Mouse (Mus musculus) embryo, embryonic 11.5 days (tissue): Measurements from ENCODE around the gene Oard1.

Source experiments
- DNase-seq: peaks from one replicate; pipeline ENCODE4 v3.0.0-alpha.2; 2012; ENCODE audit warnings: low read depth, low spot score

The Oard1 gene

GRCm38 (mm10) chr17:48408526-48409291, 1.1 kb upstream of the Oard1 start:
- DNase-seq = peak; percentile 40

- DNase-seq = peak; percentile 27
Observed at GRCm38 (mm10) chr17:48410299-48410785, 528 bp downstream of the Oard1 start.

GRCm38 (mm10) chr17:48411241-48411640, 1.4 kb downstream of the Oard1 start:
- no peak for DNase-seq

DNA sequence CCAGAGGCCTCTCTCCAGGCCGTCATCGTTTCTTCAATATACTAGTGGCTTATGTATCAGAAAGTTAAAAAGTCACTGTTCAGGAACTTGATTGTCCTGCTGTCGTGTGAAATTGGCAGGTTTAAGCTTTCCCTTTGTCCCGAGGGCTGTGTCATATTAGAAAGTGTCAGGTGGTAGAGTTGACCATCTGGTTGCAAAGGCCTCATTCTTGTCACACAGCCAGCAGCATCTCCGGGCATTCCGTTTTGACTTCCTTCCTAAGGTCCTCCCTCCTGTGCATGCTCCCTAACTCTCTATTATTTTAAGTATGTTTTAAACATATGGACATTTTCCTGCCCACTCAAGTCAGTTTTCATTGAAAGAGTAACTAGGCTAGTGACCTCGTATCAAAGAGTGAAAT, 6.2 kb downstream of the Oard1 start:
- no peak for DNase-seq

- peak; percentile 36 for DNase-seq
Observed at GRCm38 (mm10) chr17:48416425-48417195, 6.8 kb downstream of the Oard1 start.

DNA sequence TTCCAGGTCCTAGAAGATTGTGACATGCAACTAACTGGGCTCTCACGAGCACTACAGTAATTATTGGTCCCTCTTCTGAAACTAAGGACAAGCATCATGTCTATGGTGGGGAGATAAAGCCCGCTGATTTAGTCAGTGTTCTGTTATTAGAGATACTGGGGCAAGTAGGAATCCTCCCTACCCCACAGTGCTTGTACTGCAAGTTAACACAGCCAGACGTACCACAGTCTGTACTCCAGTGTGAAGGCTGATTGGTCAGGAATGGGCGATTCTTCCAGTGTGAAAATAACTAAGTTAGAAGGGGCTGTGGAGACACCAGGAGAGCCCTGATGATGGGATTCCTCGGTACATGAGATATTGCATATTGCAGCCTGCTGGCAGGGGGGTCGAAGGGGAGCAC, 7.7 kb downstream of the Oard1 start:
- DNase-seq = no peak

DNA sequence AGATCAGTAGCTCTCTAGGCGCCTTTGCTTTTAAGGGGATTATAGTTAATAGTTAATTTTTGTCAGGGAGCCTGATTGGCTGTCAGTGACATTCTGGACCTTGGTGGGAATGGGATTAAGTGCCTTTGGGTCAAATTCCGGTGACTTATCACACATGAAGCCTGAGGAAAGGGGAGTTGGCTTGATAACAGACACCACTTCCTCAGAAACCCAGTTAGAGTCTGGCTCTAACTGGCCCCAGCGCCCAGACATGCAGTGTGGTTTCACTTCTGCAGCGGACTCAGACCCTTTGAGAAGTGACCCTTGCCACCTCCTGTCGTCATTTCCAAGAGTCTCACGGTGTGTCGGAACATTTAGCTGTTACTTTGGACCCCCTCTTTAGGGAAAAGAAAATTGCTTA, 8.4 kb downstream of the Oard1 start:
- no peak for DNase-seq

DNA sequence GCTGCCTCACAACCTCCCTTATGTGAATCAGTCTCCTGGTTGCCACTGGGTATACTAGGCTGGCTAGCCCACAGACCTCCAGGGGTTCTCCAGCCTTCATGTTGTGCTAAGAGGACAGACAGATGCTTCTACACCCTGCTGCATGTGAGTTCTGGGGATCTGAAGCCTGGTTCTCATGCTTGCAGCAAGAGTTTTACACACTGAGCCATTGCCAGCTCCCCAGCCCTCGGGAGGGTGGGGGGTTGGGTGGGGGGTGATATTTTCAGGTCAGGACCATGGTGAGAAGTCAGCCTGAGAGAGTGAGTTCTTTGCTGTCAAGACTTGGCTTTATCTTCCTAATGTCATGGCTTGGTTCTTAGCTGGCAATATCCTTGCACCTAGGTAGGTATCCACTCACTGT, 9.0 kb downstream of the Oard1 start:
- no peak for DNase-seq

DNA sequence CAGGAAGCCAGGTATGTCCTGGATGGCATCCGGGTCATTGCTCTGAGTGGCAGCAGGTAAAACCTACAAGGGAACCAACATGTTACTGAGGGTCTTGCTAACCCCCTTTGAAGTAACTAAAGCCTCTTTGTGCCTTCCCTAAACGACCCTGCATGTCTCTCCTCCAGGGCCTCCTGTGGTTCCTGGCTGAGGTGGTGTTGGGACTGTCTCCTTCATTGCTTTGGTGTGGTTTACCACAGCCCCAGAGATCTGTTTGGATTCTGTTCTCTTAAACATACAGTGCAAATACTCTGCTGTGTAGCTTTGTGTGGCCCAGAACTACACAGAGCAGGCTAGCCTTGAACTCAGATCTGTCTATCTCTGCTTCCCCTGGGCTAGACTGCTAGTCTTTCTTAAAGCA, 9.8 kb downstream of the Oard1 start:
- DNase-seq = no peak

DNA sequence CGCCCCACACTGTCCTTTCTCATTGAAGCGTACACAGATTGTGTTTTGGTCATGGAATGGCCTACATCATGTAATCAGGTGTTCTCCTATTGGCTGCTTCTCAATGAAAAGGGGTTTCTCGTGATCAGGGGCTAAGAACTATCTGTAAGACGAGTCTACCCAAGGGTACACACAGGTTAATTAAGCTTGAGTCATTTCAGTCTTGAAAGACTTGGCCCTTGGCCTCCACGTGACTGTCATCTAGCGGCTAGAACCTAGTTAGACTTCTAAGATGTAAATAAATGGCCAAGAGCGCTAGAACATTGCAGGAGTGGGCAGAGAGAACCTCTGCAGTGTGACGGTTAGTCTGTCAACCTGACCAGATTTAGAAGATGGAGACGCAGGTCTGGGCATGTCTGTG, 14.4 kb downstream of the Oard1 start:
- no peak for DNase-seq

DNA sequence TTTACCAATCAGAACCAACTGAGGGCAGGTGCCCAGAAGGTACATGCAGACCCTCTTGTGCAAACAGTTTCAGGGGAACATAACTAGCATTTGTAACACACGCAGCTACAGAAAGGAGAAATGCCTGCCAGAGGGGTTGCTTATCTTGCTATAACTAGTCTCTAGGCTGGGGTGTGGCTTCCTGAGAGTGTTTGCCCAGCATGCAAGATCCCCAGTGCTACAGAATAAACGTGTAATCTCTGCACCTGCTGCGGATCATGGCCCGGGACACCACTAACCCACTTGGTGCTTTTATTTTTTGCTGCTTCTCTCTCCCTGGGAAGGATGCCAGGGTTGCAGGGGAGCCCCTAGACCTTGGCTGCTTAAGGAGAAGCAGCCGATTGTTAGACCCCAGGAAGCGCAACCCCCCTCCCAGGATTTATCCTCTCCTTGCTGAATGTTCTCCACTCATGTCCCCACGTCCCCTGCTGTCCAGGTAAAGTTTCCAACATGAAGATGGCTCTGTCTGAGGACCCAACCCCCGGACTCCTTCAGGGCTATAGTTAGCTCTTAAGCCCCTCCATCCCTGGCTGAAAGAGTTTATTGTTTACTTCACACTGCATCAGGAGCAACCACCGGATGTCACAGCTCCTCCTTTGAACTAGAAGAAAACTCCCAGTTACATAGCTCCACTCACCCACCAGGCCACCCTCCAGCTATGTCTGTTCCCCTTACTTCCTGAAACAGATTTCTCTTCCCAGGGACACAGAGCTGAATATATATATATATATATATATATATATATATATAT, 16.2 kb downstream of the Oard1 start:
- DNase-seq = no peak

DNA sequence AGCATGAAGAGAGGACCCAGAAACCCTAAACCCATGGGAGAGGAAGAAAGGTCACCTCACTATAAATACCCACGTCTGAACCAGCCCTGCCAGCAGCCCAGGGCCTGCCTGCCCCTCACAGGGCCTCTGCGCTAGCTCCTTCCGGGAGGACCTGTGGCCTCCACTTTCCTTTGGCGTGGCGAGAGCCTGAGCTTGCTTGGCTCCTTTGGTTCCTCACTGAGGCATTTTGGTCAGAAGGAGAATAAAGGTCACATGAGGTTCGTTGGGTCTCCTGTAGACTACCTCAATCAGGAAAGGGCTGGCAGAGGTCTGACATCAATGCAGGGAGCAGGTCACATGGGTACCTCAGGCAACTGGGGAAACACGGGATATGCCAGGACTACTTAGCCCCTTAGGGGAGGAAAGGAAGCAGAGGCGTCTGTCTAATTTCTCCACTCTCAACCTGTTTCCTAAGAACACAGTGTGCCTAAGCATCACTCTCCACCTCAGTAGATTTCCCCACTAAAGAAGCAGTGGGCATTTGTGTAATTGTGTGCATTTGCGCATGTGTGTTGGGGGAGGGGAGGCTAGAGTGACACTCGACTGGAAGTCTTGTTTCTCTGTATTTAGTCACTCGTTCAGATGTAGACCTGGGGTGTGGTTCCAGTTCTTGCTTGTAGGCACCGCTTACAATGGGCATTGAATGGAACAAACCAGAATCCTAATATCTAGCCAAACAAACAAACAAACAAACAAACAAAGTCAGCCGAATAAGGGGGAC, 17.4 kb downstream of the Oard1 start:
- no peak for DNase-seq

DNA sequence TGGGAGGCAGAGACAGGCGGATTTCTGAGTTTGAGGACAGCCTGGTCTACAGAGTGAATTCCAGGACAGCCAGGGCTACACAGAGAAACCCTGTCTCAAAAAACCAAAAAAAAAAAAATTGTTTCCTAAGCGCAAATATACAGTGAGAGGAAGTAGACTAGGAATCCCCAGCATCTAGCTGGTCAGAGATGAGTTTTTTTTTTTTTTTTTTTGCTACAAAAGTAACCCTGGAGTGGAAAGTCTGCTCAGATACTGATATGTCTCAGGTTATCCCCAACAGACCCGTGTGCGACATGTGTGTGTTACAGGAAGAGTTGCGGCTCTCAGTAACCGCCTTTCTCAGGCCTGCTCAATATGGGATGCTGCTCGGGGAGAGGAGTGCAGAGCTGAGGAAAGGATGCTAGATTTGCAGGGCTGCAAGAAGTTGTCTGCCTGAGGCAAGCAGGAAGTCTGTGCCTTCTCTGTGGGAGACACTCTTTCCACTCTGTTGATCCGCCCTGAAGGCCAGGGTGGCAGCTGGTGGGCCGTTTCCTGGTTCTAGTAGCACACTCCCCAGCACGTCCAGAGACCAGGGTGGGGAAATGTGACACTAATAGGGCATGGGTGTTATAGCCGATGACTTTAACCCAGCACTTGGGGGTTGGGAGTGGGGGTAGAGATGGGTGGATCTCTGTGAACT, 18.2 kb downstream of the Oard1 start:
- no peak for DNase-seq

- no peak for DNase-seq
Observed at GRCm38 (mm10) chr17:48430394-48430793, 20.6 kb downstream of the Oard1 start.

DNA sequence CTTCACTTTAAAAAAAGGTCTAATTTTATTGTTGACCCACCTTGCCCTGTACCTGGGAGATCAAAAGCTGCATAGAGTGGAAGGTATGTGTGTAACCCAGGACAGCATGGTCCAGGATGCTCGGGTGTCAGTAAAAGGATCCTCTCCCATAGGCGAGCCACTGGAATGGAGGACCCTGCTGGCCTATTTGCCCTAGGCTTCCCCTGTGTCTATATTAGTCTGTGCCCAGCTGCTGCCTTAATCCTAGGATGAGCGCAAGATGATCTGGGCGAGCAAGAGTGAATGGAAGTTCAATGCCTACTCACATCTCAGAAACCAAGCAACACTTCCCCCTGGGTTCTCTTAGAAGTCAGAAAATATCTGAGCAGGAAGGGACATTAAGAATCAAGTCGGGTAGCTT, 21.2 kb downstream of the Oard1 start:
- DNase-seq = no peak

- DNase-seq = no peak
Observed at GRCm38 (mm10) chr17:48432158-48432980, 22.6 kb downstream of the Oard1 start, which contains the start of gene Apobec2. Apobec2 (minus strand) TSS chr17:48432930.

- no peak for DNase-seq
Observed at GRCm38 (mm10) chr17:48433006-48433655, 23.3 kb downstream of the Oard1 start.

GRCm38 (mm10) chr17:48433689-48434330, 24.0 kb downstream of the Oard1 start:
- DNase-seq = no peak

GRCm38 (mm10) chr17:48434479-48434878, 24.7 kb downstream of the Oard1 start:
- no peak for DNase-seq
